Mouse (Mus musculus): ENCODE data around the gene Ralgps1.

- TF ChIP-seq CTCF (IDR thresholded peaks at IDR 0.05; ENCODE audit: borderline replicate concordance, insufficient read depth, low read depth, low read length) (no peak), POLR2A (IDR thresholded peaks at IDR 0.05; ENCODE audit: borderline replicate concordance, insufficient read depth, low read length) (no peak)
Measured at GRCm38 (mm10) chr2:33368486-33368885, 2.8 kb downstream of the Ralgps1 start.

Data from cerebellum, adult 2 months (tissue).